Mouse (Mus musculus) embryonic fibroblast, embryonic 13.5 days (primary cell): ENCODE results near the gene Med4.
A peak's percentile ranks its signal among the peaks of the same experiment; 100 is the strongest.

Experiments
- CTCF ChIP-seq: IDR thresholded peaks from 2 replicates; pipeline ENCODE4 v1.5.1; 2011; ENCODE audit warnings: mild to moderate bottlenecking, control low read depth, low read length, moderate library complexity, borderline replicate concordance; ENCODE audit not compliant: insufficient read depth
- POLR2A ChIP-seq: IDR thresholded peaks from 2 replicates; pipeline ENCODE4 v1.6.1; 2011; ENCODE audit warnings: low read depth, mild to moderate bottlenecking, control low read depth, low read length, moderate library complexity

DNA sequence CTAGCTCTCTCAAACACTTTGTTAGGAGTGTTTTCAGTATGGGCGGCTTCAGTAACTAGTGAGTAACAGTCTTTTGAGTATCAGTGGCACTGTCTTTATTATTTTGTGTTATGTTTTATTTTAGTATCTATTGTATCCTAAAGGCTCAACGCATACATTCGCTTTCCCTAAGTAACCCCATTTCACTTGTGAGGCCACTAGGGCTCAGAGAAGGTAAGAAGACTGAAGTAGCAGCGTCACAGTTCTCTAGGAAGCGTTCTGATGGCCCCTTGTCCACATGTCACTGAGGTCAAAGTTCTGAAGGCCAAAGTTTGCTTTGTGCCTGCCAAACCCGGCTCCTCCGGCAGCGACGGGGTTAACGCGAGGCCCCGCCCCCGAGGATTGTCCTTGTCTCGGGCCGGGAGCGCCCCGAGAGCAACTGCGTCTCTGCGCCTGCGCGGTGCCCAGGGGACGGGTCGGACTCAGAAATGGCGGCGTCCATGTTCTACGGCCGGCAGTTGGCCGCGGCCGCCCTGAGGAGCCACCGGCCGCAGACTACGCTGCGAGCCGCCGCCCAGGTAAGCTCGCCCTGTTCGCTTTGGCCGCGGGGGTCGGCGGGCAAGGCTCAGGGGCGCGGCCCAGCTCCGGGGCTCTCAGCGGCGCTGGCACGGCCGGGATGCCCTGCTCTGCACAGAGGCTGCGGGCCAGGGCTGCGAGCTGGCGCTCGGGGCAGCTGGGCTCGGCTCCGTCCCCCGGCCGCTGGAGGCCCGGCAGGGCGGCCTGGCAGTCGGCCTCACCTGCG, 42.7 kb downstream of the Med4 start:
- TF ChIP-seq POLR2A (peak; percentile 89), CTCF (no peak)
